Mouse (Mus musculus) neutrophil, adult 5-6 weeks (primary cell): ENCODE measurements at regions not wholly inside any gene's neighbourhood (a gene's known extent, or its start where the extent isn't known, plus 50 kb on each side); places are given as distances from the start of the nearest gene placed in this dataset.

ENCODE experiments used
- ATAC-seq: fragments of 151-379, 151-347 bp; 2 replicates; pipeline ENCODE4 v1.8.0; 2017; ENCODE audit warnings: mild to moderate bottlenecking, moderate TSS enrichment; ENCODE audit not compliant: insufficient number of reproducible peaks, poor library complexity, low FRiP score, severe bottlenecking; ENCODE audit errors: extremely low read depth

GRCm38 (mm10) chr1:71970771-71971170 lies 241.3 kb downstream of the Mreg start:
- ATAC-seq = no peak

GRCm38 (mm10) chr1:71967574-71968104 lies 244.5 kb downstream of the Mreg start:
- no peak for ATAC-seq

- no peak for ATAC-seq
Observed at GRCm38 (mm10) chr1:71964450-71965126, 247.5 kb downstream of the Mreg start.

GRCm38 (mm10) chr1:71956940-71957339 lies 255.2 kb downstream of the Mreg start:
- peak; percentile 51; the same call in 1 of the 2 replicates for ATAC-seq

- no peak for ATAC-seq
Observed at GRCm38 (mm10) chr1:71955331-71955730, 256.8 kb downstream of the Mreg start.

- no peak for ATAC-seq
Observed at GRCm38 (mm10) chr1:71953292-71953691, 258.8 kb downstream of the Mreg start.

GRCm38 (mm10) chr1:71949549-71949948 lies 262.6 kb downstream of the Mreg start:
- no peak for ATAC-seq

- ATAC-seq = no peak
Observed at GRCm38 (mm10) chr1:71948686-71949085, 263.4 kb downstream of the Mreg start.

- ATAC-seq = no peak
Observed at GRCm38 (mm10) chr1:71947506-71947905, 264.6 kb downstream of the Mreg start.

GRCm38 (mm10) chr1:71946911-71947310 lies 265.2 kb downstream of the Mreg start:
- ATAC-seq = no peak

GRCm38 (mm10) chr1:71945070-71945469 lies 267.0 kb downstream of the Mreg start:
- no peak for ATAC-seq

GRCm38 (mm10) chr1:71944531-71944930 lies 267.6 kb downstream of the Mreg start:
- ATAC-seq = no peak

GRCm38 (mm10) chr1:71942145-71942544 lies 270.0 kb downstream of the Mreg start:
- no peak for ATAC-seq

- ATAC-seq = no peak
Observed at GRCm38 (mm10) chr1:71941688-71942087, 270.4 kb downstream of the Mreg start.

- no peak for ATAC-seq
Observed at GRCm38 (mm10) chr1:71940900-71941299, 271.2 kb downstream of the Mreg start.

- ATAC-seq = 0 out of 2 replicates have a peak, but pooled peaks have one; percentile 23
Observed at GRCm38 (mm10) chr1:71938323-71939007, 273.6 kb downstream of the Mreg start.

GRCm38 (mm10) chr1:71937922-71938321 lies 274.2 kb downstream of the Mreg start:
- no peak for ATAC-seq

GRCm38 (mm10) chr1:71937168-71937567 lies 274.9 kb downstream of the Mreg start:
- no peak for ATAC-seq

- no peak for ATAC-seq
Observed at GRCm38 (mm10) chr1:71936501-71937129, 275.5 kb downstream of the Mreg start.

GRCm38 (mm10) chr1:71925501-71925900 lies 272.5 kb upstream of the Fn1 start:
- no peak for ATAC-seq
